Mouse (Mus musculus) neural tube, embryonic 14.5 days (tissue): ENCODE results near the gene Efhd2. TPM values are rescaled to one million over a fixed set of nuclear protein-coding genes. Genes with fewer than 3 reads are reported as not detected.

Source experiments
- ATAC-seq: fragments of 200-750 bp; cut with Nextera tagmentation; 2 replicates; pipeline ENCODE4 v1.8.0; 2017; ENCODE audit warnings: low read depth, mild to moderate bottlenecking, moderate TSS enrichment, moderate library complexity
- H3K27ac ChIP-seq: fragments of 300-500 bp; sonication (generic); 2 replicates; pipeline ENCODE4 v1.5.1; 2014; ENCODE audit warnings: low read depth, mild to moderate bottlenecking, control low read depth, low read length, moderate library complexity, mixed read lengths
- H3K27me3 ChIP-seq: fragments of 300-500 bp; sonication (generic); 2 replicates; pipeline ENCODE4 v1.6.1; 2014; ENCODE audit warnings: low read length; ENCODE audit not compliant: control insufficient read depth, insufficient read depth
- H3K36me3 ChIP-seq: fragments of 300-500 bp; sonication (generic); 2 replicates; pipeline ENCODE4 v1.6.1; 2014; ENCODE audit warnings: low read length, mixed read lengths; ENCODE audit not compliant: control insufficient read depth, insufficient read depth
- H3K4me1 ChIP-seq: fragments of 300-500 bp; sonication (generic); 2 replicates; pipeline ENCODE4 v1.6.1; 2014; ENCODE audit warnings: low read length; ENCODE audit not compliant: control insufficient read depth, insufficient read depth
- H3K4me2 ChIP-seq: fragments of 300-500 bp; sonication (generic); 2 replicates; pipeline ENCODE4 v1.6.1; 2014; ENCODE audit warnings: mild to moderate bottlenecking, low read depth, low read length, control low read depth
- H3K4me3 ChIP-seq: fragments of 300-500 bp; sonication (generic); 2 replicates; pipeline ENCODE4 v1.5.1; 2014; ENCODE audit warnings: low read depth, low read length, control low read depth, mixed read lengths
- H3K9ac ChIP-seq: fragments of 300-500 bp; sonication (generic); replicated peaks from 2 replicates; pipeline ENCODE4 v1.6.1; 2014; ENCODE audit warnings: low read depth, mild to moderate bottlenecking, control low read depth, low read length, mixed read lengths
- H3K9me3 ChIP-seq: fragments of 300-500 bp; sonication (generic); 2 replicates; pipeline ENCODE4 v1.6.1; 2016; ENCODE audit warnings: low read length; ENCODE audit not compliant: control insufficient read depth
- WGBS: fragments of 180-500 bp; shearing (Covaris S2); extraction: QIAGEN DNeasy Blood & Tissue Kit; methylation state at CpG from one replicate; pipeline ENCODE4 v1.1.7; 2014; 5-methylcytosine and 5-hydroxymethylcytosine counted together
- polyA plus RNA-seq: library from polyadenylated mRNA; unstranded; fragments of >200 nt; fragmentation: Nextera tagmentation; extraction: Ambion mirVana; gene quantifications from 2 replicates; pipeline ENCODE4 v1.2.1, GENCODE M21; 2014

Efhd2 gene
- polyA plus RNA-seq, 1 experiment from 2014 or later = 33.2 TPM

- Histone ChIP-seq H3K9ac (peak overlapping the region; percentile 21; the same call in 1 of the 2 replicates), H3K4me1 (peaks cover 10% of the 10 kb centered on the region), H3K27me3 (no peaks in the 10 kb centered on the region), H3K27ac (peak overlapping the region; percentile 71), H3K4me3 (no peak overlapping the region), H3K36me3 (no peaks in the 10 kb centered on the region), H3K4me2 (no peak overlapping the region), H3K9me3 (no peaks in the 10 kb centered on the region)
- 13% methylated on average over 17 of the region's 17 CpGs for WGBS
- peak; percentile 66 for ATAC-seq
Observed at GRCm38 (mm10) chr4:141901711-141902478, 27.2 kb upstream of the Efhd2 start.

GRCm38 (mm10) chr4:141900421-141900820 is 25.7 kb upstream of the Efhd2 start:
- H3K4me2 ChIP-seq = no peak overlapping the region
- H3K27ac ChIP-seq = peak overlapping the region; percentile 67
- no peaks in the 10 kb centered on the region for H3K9me3 ChIP-seq
- no peak overlapping the region for H3K9ac ChIP-seq
- H3K4me1 ChIP-seq = peaks cover 10% of the 10 kb centered on the region
- no peaks in the 10 kb centered on the region for H3K27me3 ChIP-seq
- 56% methylated on average over 11 of the region's 11 CpGs for WGBS
- no peak for ATAC-seq
- no peak overlapping the region for H3K4me3 ChIP-seq
- H3K36me3 ChIP-seq = no peaks in the 10 kb centered on the region

DNA sequence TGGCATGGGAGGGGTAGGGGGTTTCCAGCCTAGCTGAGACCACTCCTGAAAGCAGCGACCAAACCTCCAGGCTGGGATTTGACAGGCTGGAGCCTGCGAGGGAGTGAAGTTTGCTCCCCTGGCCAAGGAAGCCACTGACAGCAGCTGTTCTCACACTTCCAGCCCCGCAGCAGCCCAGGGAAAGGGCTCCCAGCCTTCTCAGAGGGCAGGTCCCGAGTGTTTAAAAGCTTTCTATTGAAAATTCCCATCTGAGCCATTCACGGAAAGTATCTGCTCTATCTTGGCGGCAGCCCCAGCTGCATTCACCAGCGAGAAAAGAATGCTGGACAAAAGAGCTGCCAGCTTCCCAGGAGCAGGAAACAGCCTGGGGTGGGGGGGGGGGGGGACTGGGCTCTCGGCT is 25.2 kb upstream of the Efhd2 start:
- Histone ChIP-seq H3K4me3 (no peak overlapping the region), H3K4me2 (no peak overlapping the region), H3K27ac (peak overlapping the region; percentile 72), H3K9me3 (no peaks in the 10 kb centered on the region), H3K36me3 (no peaks in the 10 kb centered on the region), H3K27me3 (no peaks in the 10 kb centered on the region), H3K4me1 (peaks cover 10% of the 10 kb centered on the region), H3K9ac (no peak overlapping the region)
- WGBS = 2% methylated on average over 8 of the region's 8 CpGs
- ATAC-seq = peak; percentile 47; the same call in 1 of the 2 replicates

GRCm38 (mm10) chr4:141898905-141899304 is 24.2 kb upstream of the Efhd2 start:
- Histone ChIP-seq H3K27ac (peak overlapping the region; percentile 72; the same call in 1 of the 2 replicates), H3K27me3 (no peaks in the 10 kb centered on the region), H3K4me1 (peaks cover 10% of the 10 kb centered on the region), H3K9me3 (no peaks in the 10 kb centered on the region), H3K9ac (no peak overlapping the region), H3K4me2 (no peak overlapping the region), H3K4me3 (no peak overlapping the region), H3K36me3 (no peaks in the 10 kb centered on the region)
- no peak for ATAC-seq
- 83% methylated on average over 8 of the region's 8 CpGs for WGBS

GRCm38 (mm10) chr4:141897838-141898237 is 23.1 kb upstream of the Efhd2 start:
- no peaks in the 10 kb centered on the region for H3K27me3 ChIP-seq
- H3K9ac ChIP-seq = no peak overlapping the region
- no peaks in the 10 kb centered on the region for H3K36me3 ChIP-seq
- H3K9me3 ChIP-seq = no peaks in the 10 kb centered on the region
- no peak overlapping the region for H3K4me2 ChIP-seq
- WGBS = 48% methylated on average over 3 of the region's 3 CpGs
- H3K4me1 ChIP-seq = peaks cover 10% of the 10 kb centered on the region
- no peak for ATAC-seq
- no peak overlapping the region for H3K4me3 ChIP-seq
- no peak overlapping the region for H3K27ac ChIP-seq

DNA sequence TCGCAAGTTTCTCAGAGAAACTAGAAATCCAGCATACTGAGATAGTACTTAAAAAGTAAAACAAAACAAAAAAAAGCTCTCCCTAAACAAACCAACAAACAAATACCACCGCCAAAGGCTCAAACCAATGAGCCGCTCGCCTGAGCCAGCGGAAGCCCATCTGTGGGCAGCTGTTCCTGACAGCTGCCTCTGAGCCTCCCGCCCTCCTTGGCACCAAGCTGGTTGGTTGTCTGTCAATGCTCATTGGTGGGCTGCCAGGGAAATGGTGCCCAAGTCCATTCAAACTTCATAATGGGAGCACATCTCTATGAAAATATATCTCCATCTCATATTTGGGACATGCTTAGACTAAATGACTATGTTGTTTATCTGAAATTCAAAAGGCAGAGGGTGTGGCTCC is 22.5 kb upstream of the Efhd2 start:
- Histone ChIP-seq H3K4me3 (no peak overlapping the region), H3K9ac (no peak overlapping the region), H3K4me2 (no peak overlapping the region), H3K9me3 (no peaks in the 10 kb centered on the region), H3K4me1 (peaks cover 10% of the 10 kb centered on the region), H3K36me3 (no peaks in the 10 kb centered on the region), H3K27me3 (no peaks in the 10 kb centered on the region), H3K27ac (no peak overlapping the region)
- WGBS = 75% methylated on average over 6 of the region's 6 CpGs
- no peak for ATAC-seq

GRCm38 (mm10) chr4:141895772-141896171 is 21.1 kb upstream of the Efhd2 start:
- no peak overlapping the region for H3K9ac ChIP-seq
- WGBS = 54% methylated on average over 12 of the region's 12 CpGs
- no peak overlapping the region for H3K27ac ChIP-seq
- no peaks in the 10 kb centered on the region for H3K27me3 ChIP-seq
- ATAC-seq = no peak
- no peaks in the 10 kb centered on the region for H3K36me3 ChIP-seq
- H3K4me2 ChIP-seq = no peak overlapping the region
- no peak overlapping the region for H3K4me3 ChIP-seq
- H3K9me3 ChIP-seq = no peaks in the 10 kb centered on the region
- no peaks in the 10 kb centered on the region for H3K4me1 ChIP-seq

GRCm38 (mm10) chr4:141893157-141893784 is 18.6 kb upstream of the Efhd2 start:
- Histone ChIP-seq H3K4me2 (no peak overlapping the region), H3K4me3 (no peak overlapping the region), H3K9ac (no peak overlapping the region), H3K9me3 (no peaks in the 10 kb centered on the region), H3K27me3 (no peaks in the 10 kb centered on the region), H3K36me3 (no peaks in the 10 kb centered on the region), H3K27ac (no peak overlapping the region), H3K4me1 (no peaks in the 10 kb centered on the region)
- 87% methylated on average over 8 of the region's 8 CpGs for WGBS
- no peak for ATAC-seq

DNA sequence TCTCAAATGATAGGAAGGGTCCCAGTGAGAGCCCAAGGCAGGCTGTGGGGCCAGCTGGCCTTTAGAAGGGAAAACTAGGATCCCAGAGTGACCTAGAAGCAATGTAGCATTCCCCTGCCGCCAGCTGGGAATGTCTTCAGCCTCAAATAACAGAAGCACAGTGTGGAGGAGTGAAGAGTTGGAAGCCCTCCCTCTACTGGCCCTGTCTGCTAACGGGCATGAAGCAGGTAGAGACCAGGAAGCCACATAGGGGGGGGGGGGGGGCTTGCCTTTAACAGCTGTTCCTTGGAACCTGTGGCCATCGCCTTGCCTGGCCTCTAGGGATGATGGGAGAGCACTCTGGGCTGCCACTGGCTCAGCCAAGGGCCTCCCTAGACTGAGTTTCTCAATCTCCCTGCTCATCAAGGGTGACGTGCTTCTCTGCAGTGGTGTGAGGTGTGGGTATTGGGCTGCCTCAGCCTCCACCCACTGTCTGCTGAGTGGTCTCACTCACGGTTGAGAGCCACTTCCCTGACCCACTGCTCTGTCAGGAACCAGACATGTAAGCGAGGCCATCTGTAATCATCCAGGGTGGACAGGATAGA is 11.8 kb upstream of the Efhd2 start:
- Histone ChIP-seq H3K27me3 (no peaks in the 10 kb centered on the region), H3K27ac (no peak overlapping the region), H3K4me3 (no peak overlapping the region), H3K36me3 (no peaks in the 10 kb centered on the region), H3K9ac (no peak overlapping the region), H3K4me2 (no peak overlapping the region), H3K4me1 (no peaks in the 10 kb centered on the region), H3K9me3 (no peaks in the 10 kb centered on the region)
- WGBS = 56% methylated on average over 6 of the region's 6 CpGs
- no peak for ATAC-seq
